Mouse (Mus musculus) gastrocnemius, postnatal 25 days (tissue): ENCODE measurements around the gene Phldb2. TPM values are rescaled to one million over a fixed set of nuclear protein-coding genes. Genes with fewer than 3 reads are reported as not detected.

Experiments used
- DNase-seq: peaks from one replicate; pipeline ENCODE4 v3.0.0; 2022
- total RNA-seq, 2 experiments: library from RNA; stranded (reverse); gene quantifications; 1 replicate in 1 of 2; 2 replicates in 1 of 2; pipeline ENCODE4 v1.2.3; 2021

Phldb2 gene
- total RNA-seq, 2 experiments from 2014 or later = 9.4 to 9.9 TPM

- no peak for DNase-seq
Observed at GRCm38 (mm10) chr16:45946335-45946734, 7.1 kb downstream of the Phldb2 start.

GRCm38 (mm10) chr16:45945649-45946048, 7.7 kb downstream of the Phldb2 start:
- DNase-seq = no peak

GRCm38 (mm10) chr16:45945174-45945631, 8.2 kb downstream of the Phldb2 start:
- DNase-seq = no peak

GRCm38 (mm10) chr16:45942169-45942891, 11.1 kb downstream of the Phldb2 start:
- no peak for DNase-seq

GRCm38 (mm10) chr16:45940701-45941100, 12.7 kb downstream of the Phldb2 start:
- DNase-seq = no peak

GRCm38 (mm10) chr16:45939436-45939835, 14.0 kb downstream of the Phldb2 start:
- DNase-seq = no peak

- no peak for DNase-seq
Observed at GRCm38 (mm10) chr16:45937381-45937780, 16.0 kb downstream of the Phldb2 start.

- no peak for DNase-seq
Observed at GRCm38 (mm10) chr16:45936521-45936920, 16.9 kb downstream of the Phldb2 start.

- DNase-seq = no peak
Observed at GRCm38 (mm10) chr16:45935956-45936483, 17.4 kb downstream of the Phldb2 start.

- DNase-seq = no peak
Observed at GRCm38 (mm10) chr16:45934721-45935407, 18.5 kb downstream of the Phldb2 start.

GRCm38 (mm10) chr16:45930308-45930707, 23.1 kb downstream of the Phldb2 start:
- no peak for DNase-seq

- DNase-seq = no peak
Observed at GRCm38 (mm10) chr16:45928090-45928489, 25.3 kb downstream of the Phldb2 start.

- no peak for DNase-seq
Observed at GRCm38 (mm10) chr16:45927601-45928000, 25.8 kb downstream of the Phldb2 start.

GRCm38 (mm10) chr16:45926875-45927274, 26.5 kb downstream of the Phldb2 start:
- peak; percentile 20 for DNase-seq

- no peak for DNase-seq
Observed at GRCm38 (mm10) chr16:45923731-45924424, 29.5 kb downstream of the Phldb2 start.

GRCm38 (mm10) chr16:45922546-45923229, 30.7 kb downstream of the Phldb2 start:
- DNase-seq = peak; percentile 59

- DNase-seq = no peak
Observed at GRCm38 (mm10) chr16:45919572-45919971, 33.8 kb downstream of the Phldb2 start.

- no peak for DNase-seq
Observed at GRCm38 (mm10) chr16:45903595-45903994, 49.8 kb downstream of the Phldb2 start.

GRCm38 (mm10) chr16:45898459-45898858, 54.9 kb downstream of the Phldb2 start:
- DNase-seq = no peak

- no peak for DNase-seq
Observed at GRCm38 (mm10) chr16:45896587-45896986, 56.8 kb downstream of the Phldb2 start.

GRCm38 (mm10) chr16:45894998-45895397, 58.4 kb downstream of the Phldb2 start:
- no peak for DNase-seq

- DNase-seq = no peak
Observed at GRCm38 (mm10) chr16:45893796-45894195, 59.6 kb downstream of the Phldb2 start.
